Mouse (Mus musculus): Measurements from ENCODE around the gene Bckdhb. TPM values are rescaled to one million over a fixed set of nuclear protein-coding genes. Genes with fewer than 3 reads are reported as not detected.
"Not testable (repeated sequence)": the region's sequence is repeated elsewhere in the genome, so short reads cannot be mapped to it uniquely, and the experiment has no call there.

The Bckdhb gene
- polyA plus RNA-seq, 1 experiment from 2014 or later, result 49.9 TPM

- Histone ChIP-seq H3K4me1 (ENCODE audit: control insufficient read depth, insufficient read depth, low read length) (no peaks in the 10 kb centered on the region), H3K9me3 (replicated peaks; ENCODE audit: control insufficient read depth, low read length) (no peaks in the 10 kb centered on the region), H3K36me3 (ENCODE audit: control insufficient read depth, insufficient read depth, low read length) (no peaks in the 10 kb centered on the region), H3K4me2 (no peak overlapping the region), H3K27ac (ENCODE audit: low read depth, low read length) (no peak overlapping the region), H3K4me3 (ENCODE audit: low read depth, low read length) (no peak overlapping the region), H3K9ac (ENCODE audit: low read depth, low read length) (no peak overlapping the region), H3K27me3 (ENCODE audit: control insufficient read depth, insufficient read depth, low read length) (no peaks in the 10 kb centered on the region)
- 54% methylated on average over 2 of the region's 2 CpGs for WGBS (ENCODE audit: insufficient replicate concordance)
- ATAC-seq (replicated peaks; ENCODE audit: insufficient number of reproducible peaks, low FRiP score, low TSS enrichment), result no peak
Measured at GRCm38 (mm10) chr9:83975811-83976210, 50.9 kb downstream of the Bckdhb start.

GRCm38 (mm10) chr9:83981234-83981633 is 56.3 kb downstream of the Bckdhb start:
- Histone ChIP-seq H3K9ac (ENCODE audit: low read depth, low read length) (no peak overlapping the region), H3K4me2 (no peak overlapping the region), H3K4me3 (ENCODE audit: low read depth, low read length) (no peak overlapping the region), H3K27me3 (ENCODE audit: control insufficient read depth, insufficient read depth, low read length) (no peaks in the 10 kb centered on the region), H3K36me3 (ENCODE audit: control insufficient read depth, insufficient read depth, low read length) (no peaks in the 10 kb centered on the region), H3K27ac (ENCODE audit: low read depth, low read length) (no peak overlapping the region), H3K9me3 (replicated peaks; ENCODE audit: control insufficient read depth, low read length) (no peaks in the 10 kb centered on the region), H3K4me1 (ENCODE audit: control insufficient read depth, insufficient read depth, low read length) (no peaks in the 10 kb centered on the region)
- 45% methylated on average over 7 of the region's 7 CpGs for WGBS (ENCODE audit: insufficient replicate concordance)
- ATAC-seq (replicated peaks; ENCODE audit: insufficient number of reproducible peaks, low FRiP score, low TSS enrichment), result no peak

- H3K4me2 ChIP-seq, result no peak overlapping the region
- H3K27ac ChIP-seq (ENCODE audit: low read depth, low read length), result no peak overlapping the region
- no peaks in the 10 kb centered on the region for H3K27me3 ChIP-seq (ENCODE audit: control insufficient read depth, insufficient read depth, low read length)
- H3K4me3 ChIP-seq (ENCODE audit: low read depth, low read length), result no peak overlapping the region
- H3K36me3 ChIP-seq (ENCODE audit: control insufficient read depth, insufficient read depth, low read length), result peaks cover 2% of the 10 kb centered on the region
- no peaks in the 10 kb centered on the region for H3K4me1 ChIP-seq (ENCODE audit: control insufficient read depth, insufficient read depth, low read length)
- H3K9ac ChIP-seq (ENCODE audit: low read depth, low read length), result no peak overlapping the region
- H3K9me3 ChIP-seq (replicated peaks; ENCODE audit: control insufficient read depth, low read length), result no peaks in the 10 kb centered on the region
- no peak for ATAC-seq (replicated peaks; ENCODE audit: insufficient number of reproducible peaks, low FRiP score, low TSS enrichment)
- 93% methylated on average over 2 of the region's 2 CpGs for WGBS (ENCODE audit: insufficient replicate concordance)
Measured at GRCm38 (mm10) chr9:84008961-84009360, 84.0 kb downstream of the Bckdhb start.

- Histone ChIP-seq H3K27ac (ENCODE audit: low read depth, low read length) (no peak overlapping the region), H3K4me2 (no peak overlapping the region)
- ATAC-seq (replicated peaks; ENCODE audit: insufficient number of reproducible peaks, low FRiP score, low TSS enrichment), result no peak
Measured at GRCm38 (mm10) chr9:84011146-84011545, 86.2 kb downstream of the Bckdhb start.

GRCm38 (mm10) chr9:84018141-84018540 is 93.2 kb downstream of the Bckdhb start:
- not testable (repeated sequence) for H3K27me3 ChIP-seq (ENCODE audit: control insufficient read depth, insufficient read depth, low read length); H3K27ac ChIP-seq (ENCODE audit: low read depth, low read length); H3K4me2 ChIP-seq; H3K9me3 ChIP-seq (replicated peaks; ENCODE audit: control insufficient read depth, low read length); H3K36me3 ChIP-seq (ENCODE audit: control insufficient read depth, insufficient read depth, low read length); H3K9ac ChIP-seq (ENCODE audit: low read depth, low read length); H3K4me3 ChIP-seq (ENCODE audit: low read depth, low read length); H3K4me1 ChIP-seq (ENCODE audit: control insufficient read depth, insufficient read depth, low read length); ATAC-seq (replicated peaks; ENCODE audit: insufficient number of reproducible peaks, low FRiP score, low TSS enrichment)
- 84% methylated on average over 8 of the region's 8 CpGs for WGBS (ENCODE audit: insufficient replicate concordance)

More at GRCm38 (mm10) chr9:84011146-84011545, 86.2 kb downstream of the Bckdhb start:
- Histone ChIP-seq H3K4me1 (ENCODE audit: control insufficient read depth, insufficient read depth, low read length) (no peaks in the 10 kb centered on the region), H3K9ac (ENCODE audit: low read depth, low read length) (no peak overlapping the region), H3K9me3 (replicated peaks; ENCODE audit: control insufficient read depth, low read length) (no peaks in the 10 kb centered on the region), H3K4me3 (ENCODE audit: low read depth, low read length) (no peak overlapping the region), H3K36me3 (ENCODE audit: control insufficient read depth, insufficient read depth, low read length) (no peaks in the 10 kb centered on the region; the same call in 1 of the 2 replicates), H3K27me3 (ENCODE audit: control insufficient read depth, insufficient read depth, low read length) (no peaks in the 10 kb centered on the region)

GRCm38 (mm10) chr9:84019627-84020026 is 94.7 kb downstream of the Bckdhb start:
- H3K27ac ChIP-seq (ENCODE audit: low read depth, low read length), result no peak overlapping the region
- H3K9ac ChIP-seq (ENCODE audit: low read depth, low read length), result no peak overlapping the region
- H3K4me2 ChIP-seq, result no peak overlapping the region
- H3K4me1 ChIP-seq (ENCODE audit: control insufficient read depth, insufficient read depth, low read length), result no peaks in the 10 kb centered on the region
- no peaks in the 10 kb centered on the region for H3K9me3 ChIP-seq (replicated peaks; ENCODE audit: control insufficient read depth, low read length)
- no peak for ATAC-seq (replicated peaks; ENCODE audit: insufficient number of reproducible peaks, low FRiP score, low TSS enrichment)
- 66% methylated on average over 2 of the region's 2 CpGs for WGBS (ENCODE audit: insufficient replicate concordance)
- no peaks in the 10 kb centered on the region for H3K36me3 ChIP-seq (ENCODE audit: control insufficient read depth, insufficient read depth, low read length)
- no peaks in the 10 kb centered on the region for H3K27me3 ChIP-seq (ENCODE audit: control insufficient read depth, insufficient read depth, low read length)
- H3K4me3 ChIP-seq (ENCODE audit: low read depth, low read length), result no peak overlapping the region

- no peak overlapping the region for H3K4me3 ChIP-seq (ENCODE audit: low read depth, low read length)
- H3K4me1 ChIP-seq (ENCODE audit: control insufficient read depth, insufficient read depth, low read length), result no peaks in the 10 kb centered on the region
- ATAC-seq (replicated peaks; ENCODE audit: insufficient number of reproducible peaks, low FRiP score, low TSS enrichment), result no peak
- H3K27me3 ChIP-seq (ENCODE audit: control insufficient read depth, insufficient read depth, low read length), result no peaks in the 10 kb centered on the region
- H3K27ac ChIP-seq (ENCODE audit: low read depth, low read length), result no peak overlapping the region
- H3K9ac ChIP-seq (ENCODE audit: low read depth, low read length), result no peak overlapping the region
- no peak overlapping the region for H3K4me2 ChIP-seq
- H3K36me3 ChIP-seq (ENCODE audit: control insufficient read depth, insufficient read depth, low read length), result no peaks in the 10 kb centered on the region
- 75% methylated on average over 6 of the region's 6 CpGs for WGBS (ENCODE audit: insufficient replicate concordance)
- H3K9me3 ChIP-seq (replicated peaks; ENCODE audit: control insufficient read depth, low read length), result no peaks in the 10 kb centered on the region
Measured at GRCm38 (mm10) chr9:84021189-84021588, 96.2 kb downstream of the Bckdhb start.

- Histone ChIP-seq H3K4me2 (no peak overlapping the region), H3K9me3 (replicated peaks; ENCODE audit: control insufficient read depth, low read length) (no peaks in the 10 kb centered on the region), H3K4me3 (ENCODE audit: low read depth, low read length) (no peak overlapping the region), H3K36me3 (ENCODE audit: control insufficient read depth, insufficient read depth, low read length) (no peaks in the 10 kb centered on the region), H3K4me1 (ENCODE audit: control insufficient read depth, insufficient read depth, low read length) (0 out of 2 replicates have a peak, but pooled peaks cover 3% of the 10 kb centered on the region), H3K9ac (ENCODE audit: low read depth, low read length) (no peak overlapping the region), H3K27me3 (ENCODE audit: control insufficient read depth, insufficient read depth, low read length) (no peaks in the 10 kb centered on the region), H3K27ac (ENCODE audit: low read depth, low read length) (no peak overlapping the region)
- 75% methylated on average over 2 of the region's 2 CpGs for WGBS (ENCODE audit: insufficient replicate concordance)
- no peak for ATAC-seq (replicated peaks; ENCODE audit: insufficient number of reproducible peaks, low FRiP score, low TSS enrichment)
Measured at GRCm38 (mm10) chr9:84028120-84028519, 103.2 kb downstream of the Bckdhb start.

- Histone ChIP-seq H3K27me3 (ENCODE audit: control insufficient read depth, insufficient read depth, low read length) (no peaks in the 10 kb centered on the region), H3K4me1 (ENCODE audit: control insufficient read depth, insufficient read depth, low read length) (0 out of 2 replicates have a peak, but pooled peaks cover 3% of the 10 kb centered on the region), H3K4me3 (ENCODE audit: low read depth, low read length) (no peak overlapping the region), H3K27ac (ENCODE audit: low read depth, low read length) (no peak overlapping the region), H3K4me2 (no peak overlapping the region), H3K9ac (ENCODE audit: low read depth, low read length) (no peak overlapping the region), H3K9me3 (replicated peaks; ENCODE audit: control insufficient read depth, low read length) (no peaks in the 10 kb centered on the region), H3K36me3 (ENCODE audit: control insufficient read depth, insufficient read depth, low read length) (no peaks in the 10 kb centered on the region)
- 56% methylated on average over 6 of the region's 6 CpGs for WGBS (ENCODE audit: insufficient replicate concordance)
- ATAC-seq (replicated peaks; ENCODE audit: insufficient number of reproducible peaks, low FRiP score, low TSS enrichment), result no peak; the same call in 1 of the 2 replicates
Measured at GRCm38 (mm10) chr9:84030691-84031290, 105.8 kb downstream of the Bckdhb start.
